Mouse (Mus musculus) brain, embryonic 14.5 days (tissue): Measurements from ENCODE around the gene Atat1.

Experiments
- CTCF ChIP-seq: fragments of 200-500 bp; IDR thresholded peaks from 2 replicates; pipeline ENCODE4 v1.5.1; 2012; ENCODE audit warnings: inconsistent platforms, mild to moderate bottlenecking, moderate library complexity, borderline replicate concordance; ENCODE audit not compliant: insufficient read depth, insufficient read length; ENCODE audit errors: extremely low read depth
- POLR2A ChIP-seq: fragments of 200-500 bp; IDR thresholded peaks from 2 replicates; pipeline ENCODE4 v1.6.1; 2012; ENCODE audit warnings: mild to moderate bottlenecking, inconsistent platforms, borderline replicate concordance; ENCODE audit not compliant: poor library complexity, insufficient read depth, insufficient read length, severe bottlenecking; ENCODE audit errors: extremely low read depth

DNA sequence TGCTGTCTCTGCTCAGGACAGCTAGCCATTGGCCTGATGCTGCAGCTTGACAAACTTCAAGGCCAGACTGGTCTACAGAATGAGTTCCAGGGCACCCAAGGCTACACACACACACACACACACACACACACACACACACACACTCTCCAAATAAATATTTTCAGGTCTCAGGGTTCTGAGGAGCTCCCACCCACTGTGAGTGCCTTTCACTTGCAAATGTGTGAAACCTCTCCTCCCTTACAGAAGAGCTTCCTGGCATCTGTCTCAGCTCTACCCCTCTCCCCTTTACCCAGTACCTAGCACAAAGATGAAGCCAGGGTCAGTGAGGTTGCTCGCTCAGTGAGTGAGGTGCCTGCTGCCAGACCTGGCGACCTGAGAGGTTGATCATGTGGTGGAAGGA lies 29.2 kb upstream of the Atat1 start:
- TF ChIP-seq POLR2A: no peak
- TF ChIP-seq CTCF: no peak
